Mouse (Mus musculus) cerebellum, adult 9-11 months (tissue): Measurements from ENCODE around the gene Agtpbp1.

ENCODE experiments used
- DNase-seq: peaks from one replicate; pipeline ENCODE4 v3.0.0; 2022

The Agtpbp1 gene

DNA sequence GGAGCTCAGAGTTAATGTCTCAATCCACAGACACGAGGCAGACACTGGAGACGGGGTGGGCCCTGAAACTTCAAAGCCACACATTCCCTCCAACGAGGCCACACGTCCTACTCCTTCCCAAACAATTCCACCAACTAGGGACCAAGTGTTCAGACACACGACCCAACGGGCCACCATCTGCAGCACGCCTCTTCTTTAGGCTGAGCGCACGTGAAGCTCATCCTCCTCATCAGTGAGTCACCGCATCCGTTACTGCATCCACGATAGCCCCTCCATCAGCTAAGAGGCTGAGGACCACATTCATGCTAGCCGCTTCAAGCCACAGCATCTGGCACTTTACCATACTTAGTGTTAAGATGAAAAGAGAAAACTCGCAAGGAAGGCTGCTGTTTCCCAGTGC lies 107.6 kb downstream of the Agtpbp1 start:
- DNase-seq = no peak

DNA sequence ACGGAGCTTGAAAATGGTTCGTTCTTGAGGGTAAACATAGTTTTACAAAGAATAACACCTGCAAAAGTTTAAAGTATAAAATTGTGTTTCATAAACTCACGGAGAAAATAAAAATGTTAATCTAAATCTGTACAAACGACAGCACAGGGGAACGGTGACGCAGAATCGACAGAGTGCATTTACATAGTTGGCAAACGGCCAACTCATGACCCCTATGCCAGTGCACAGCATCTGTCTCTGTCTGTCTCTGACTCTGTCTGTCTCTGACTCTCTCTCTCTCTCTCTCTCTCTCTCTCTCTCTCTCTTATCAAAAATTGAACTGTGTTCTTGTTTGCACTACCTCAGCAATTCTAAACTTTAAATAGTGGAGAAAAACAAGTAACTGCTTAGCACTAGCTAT lies 110.1 kb downstream of the Agtpbp1 start:
- no peak for DNase-seq

DNA sequence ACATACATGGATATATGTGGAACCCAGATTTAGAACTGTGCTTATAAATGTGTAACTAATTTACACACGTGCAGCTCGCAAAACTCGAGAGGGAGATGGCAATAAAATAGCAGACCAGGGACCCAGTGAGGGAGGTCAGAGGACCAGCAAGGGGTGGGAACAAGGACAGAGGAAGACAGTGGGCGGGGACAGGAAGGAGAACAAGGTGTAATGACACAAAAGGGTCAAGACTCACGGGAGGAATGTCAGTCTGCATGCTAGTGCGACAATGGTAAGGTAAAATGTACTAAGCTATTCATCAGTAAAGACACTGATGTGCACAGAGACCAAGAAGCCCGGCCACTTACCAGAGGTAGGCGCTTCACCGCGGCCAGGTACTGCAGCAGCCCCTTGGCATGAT lies 111.7 kb downstream of the Agtpbp1 start:
- DNase-seq = no peak

DNA sequence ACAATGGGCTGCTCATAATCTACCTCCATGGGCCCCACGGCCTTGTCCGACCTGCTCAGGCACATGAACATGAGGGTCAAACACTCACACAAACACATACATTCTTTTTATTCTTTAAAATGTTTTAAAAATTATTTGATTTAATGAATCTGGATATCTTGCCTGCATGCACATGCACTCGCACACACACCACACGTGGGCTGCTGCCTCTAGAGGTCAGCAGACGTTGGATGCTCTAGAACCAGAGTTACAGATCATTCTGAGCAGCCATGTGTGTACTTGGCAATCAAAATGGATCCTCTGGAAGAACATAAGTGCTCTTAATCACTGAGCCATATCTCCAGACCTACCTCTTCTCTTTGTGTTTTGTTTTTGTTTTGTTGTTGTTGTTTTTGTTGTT lies 112.8 kb downstream of the Agtpbp1 start:
- no peak for DNase-seq

DNA sequence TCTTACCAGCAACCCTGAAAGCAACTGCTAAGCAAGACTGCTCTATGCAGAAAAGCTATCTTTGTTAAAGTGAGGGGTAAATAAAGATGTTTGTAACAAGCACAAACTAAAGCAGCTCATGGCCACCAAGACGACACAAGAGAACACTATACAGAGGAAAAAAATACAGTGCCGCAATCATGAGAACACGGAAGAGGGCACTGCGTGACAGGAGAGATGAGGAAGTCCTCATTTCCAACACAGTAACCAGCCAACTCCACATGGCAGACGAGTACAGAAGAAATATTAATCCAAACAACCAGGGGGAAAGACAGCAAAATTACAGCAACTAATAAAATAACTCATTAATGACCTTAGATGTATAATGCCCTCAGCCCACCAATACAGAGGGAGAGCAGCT lies 115.3 kb downstream of the Agtpbp1 start:
- DNase-seq = no peak

DNA sequence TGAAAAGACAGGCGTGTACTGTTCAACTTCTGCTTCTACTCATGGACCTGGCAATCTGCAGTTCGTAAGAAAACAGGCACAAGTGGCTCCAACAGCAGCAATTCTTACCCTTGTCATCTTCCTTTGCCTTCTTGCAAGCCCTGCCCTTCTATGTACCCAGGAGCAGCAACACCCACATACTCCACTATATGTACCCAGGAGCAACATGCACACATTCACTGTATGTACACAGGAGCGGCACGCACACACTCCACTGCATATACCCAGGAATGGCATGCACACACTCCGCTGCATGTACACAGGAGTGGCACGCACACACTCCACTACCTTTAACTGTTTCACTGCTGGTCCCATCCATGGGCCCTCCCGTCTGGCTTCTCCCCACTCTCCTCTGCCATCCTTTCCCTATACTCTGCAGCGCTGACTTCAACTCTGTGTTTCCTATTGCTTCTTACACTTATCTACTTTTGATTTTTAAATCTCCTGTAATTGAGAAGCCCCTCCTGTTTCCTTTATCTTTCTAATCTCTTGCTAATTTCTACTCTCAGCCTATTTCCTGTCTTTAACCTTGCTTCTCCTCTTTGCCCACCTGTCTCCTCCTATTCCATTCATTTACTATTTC lies 116.7 kb downstream of the Agtpbp1 start:
- DNase-seq = no peak

DNA sequence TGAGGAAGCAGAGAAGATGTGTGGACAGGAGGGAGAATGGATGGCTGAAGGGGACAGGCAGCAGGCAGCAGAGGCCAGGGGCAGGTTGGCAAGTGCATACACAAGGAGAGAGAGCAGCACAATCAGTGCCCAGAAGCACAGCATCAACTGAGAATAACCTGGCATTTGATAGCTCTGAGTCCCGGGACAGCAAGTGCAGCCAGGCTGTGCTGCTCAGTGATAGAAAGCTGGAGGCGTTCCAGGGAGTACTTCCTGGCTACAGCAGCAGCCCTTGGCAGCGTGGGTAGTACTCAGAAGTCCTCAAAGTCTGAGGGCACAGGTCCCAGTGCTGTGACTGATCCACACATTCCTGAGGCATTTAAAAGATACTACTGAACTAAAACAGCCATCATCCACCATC lies 117.4 kb downstream of the Agtpbp1 start:
- peak; percentile 92 for DNase-seq

DNA sequence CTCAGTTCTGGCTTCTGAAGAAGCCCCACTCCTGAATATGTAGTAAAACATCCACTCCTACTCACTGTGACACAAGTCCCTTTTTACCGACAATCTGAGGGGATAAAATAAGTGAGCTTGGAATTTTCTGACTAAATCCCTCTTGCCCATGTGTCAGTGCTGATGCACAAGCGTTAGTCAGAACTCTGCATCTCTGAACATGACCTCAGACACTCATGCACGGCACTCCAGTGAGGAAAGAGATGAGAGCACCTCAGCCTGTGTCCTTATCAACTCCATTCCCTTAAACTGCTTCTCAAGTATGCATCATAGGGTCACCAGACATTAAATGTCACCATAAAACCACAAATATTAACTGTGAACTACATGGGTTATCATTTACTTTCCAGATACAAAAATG lies 124.1 kb downstream of the Agtpbp1 start:
- DNase-seq = no peak

DNA sequence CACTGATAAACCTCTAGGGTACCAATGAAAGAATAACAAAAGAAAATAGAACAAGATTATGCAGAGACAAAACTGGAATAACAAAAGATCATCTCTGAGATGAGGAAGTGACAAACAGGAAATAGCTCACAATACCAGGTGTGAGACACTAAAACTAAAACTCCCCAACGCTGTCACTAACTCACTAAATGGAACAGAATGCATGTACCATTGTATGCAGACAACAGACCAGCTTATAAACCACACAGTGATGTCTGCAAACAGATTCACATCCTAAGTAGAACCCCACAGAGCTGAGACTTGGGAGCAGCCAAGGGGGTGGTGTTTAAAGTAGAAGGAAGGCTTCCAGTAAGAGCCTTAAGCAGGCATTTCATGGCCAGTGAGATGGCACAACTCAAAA lies 128.8 kb downstream of the Agtpbp1 start:
- DNase-seq = no peak

DNA sequence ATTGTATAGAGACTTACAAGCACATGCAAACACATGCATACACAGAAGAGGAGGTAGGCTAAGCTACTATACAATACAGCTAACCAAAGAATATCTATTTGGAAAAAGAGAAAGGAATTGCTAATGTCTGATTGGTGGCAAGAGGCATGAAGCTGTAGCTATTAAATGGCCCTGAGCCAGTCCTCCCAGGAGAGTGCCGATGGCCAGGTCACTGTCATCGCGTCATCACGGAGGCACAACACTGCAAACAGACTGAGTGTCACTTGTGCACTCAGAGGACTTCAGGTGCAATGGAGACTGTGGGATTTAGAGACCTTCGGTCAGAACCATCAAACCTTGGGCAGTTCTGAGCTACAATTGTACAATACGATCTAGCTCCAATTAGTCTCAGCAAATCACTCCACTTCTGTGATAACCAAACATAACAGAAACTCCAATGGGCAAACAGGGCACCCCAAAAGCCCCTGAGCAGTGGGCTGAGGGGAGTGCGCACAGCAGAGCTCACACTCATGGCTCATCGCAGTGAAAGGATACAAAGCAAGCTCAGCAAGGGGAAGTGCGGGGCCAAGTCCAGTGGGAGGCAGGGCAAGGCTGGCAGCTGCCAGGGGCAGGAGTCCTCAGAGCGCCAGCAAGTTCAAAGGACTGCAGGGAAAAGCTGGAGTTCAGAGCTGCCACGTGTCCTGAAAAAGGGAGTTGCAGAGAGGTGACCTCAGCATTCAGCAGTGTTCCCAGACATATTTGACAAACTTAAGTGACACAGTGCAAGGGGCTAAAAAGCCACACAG lies 130.8 kb downstream of the Agtpbp1 start:
- peak; percentile 66 for DNase-seq

DNA sequence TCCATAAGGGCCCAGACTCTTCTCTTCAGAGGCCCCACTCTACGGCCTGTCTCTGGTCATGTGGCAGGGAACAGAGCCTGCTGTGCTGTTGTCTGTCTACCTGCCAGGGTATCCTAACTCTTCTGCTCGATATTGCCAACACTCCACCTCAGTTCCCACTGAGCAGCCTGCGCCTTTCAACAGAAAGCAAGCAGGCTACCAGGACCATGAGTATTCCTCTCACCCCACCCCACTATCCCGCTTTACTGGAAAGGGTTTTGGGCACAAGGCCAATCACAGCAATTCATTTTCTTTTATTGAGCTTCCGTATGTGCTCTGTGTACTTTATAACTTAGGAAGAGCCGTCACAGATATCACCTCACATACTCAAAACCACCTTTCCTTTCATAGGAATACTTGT lies 131.4 kb downstream of the Agtpbp1 start:
- DNase-seq = peak; percentile 70

DNA sequence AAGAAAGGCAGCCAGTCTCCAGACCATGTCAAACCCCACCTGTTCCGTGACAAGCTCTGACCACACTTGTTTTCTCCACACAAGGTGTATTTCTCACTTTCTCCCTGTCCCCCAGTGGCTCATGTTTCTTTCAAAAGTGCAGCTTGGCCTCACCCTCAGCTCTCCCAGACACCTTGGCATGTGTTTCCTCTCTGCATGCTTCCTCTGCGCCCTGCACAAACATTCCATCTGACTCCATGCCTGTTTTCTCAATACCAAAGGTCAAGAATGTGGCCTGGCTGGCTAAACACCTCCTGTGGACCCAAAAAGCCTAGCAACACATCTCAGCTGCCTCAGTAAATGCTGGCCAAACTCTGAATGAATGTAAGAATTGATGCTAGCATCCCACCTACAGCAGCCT lies 132.0 kb downstream of the Agtpbp1 start:
- peak; percentile 61 for DNase-seq

DNA sequence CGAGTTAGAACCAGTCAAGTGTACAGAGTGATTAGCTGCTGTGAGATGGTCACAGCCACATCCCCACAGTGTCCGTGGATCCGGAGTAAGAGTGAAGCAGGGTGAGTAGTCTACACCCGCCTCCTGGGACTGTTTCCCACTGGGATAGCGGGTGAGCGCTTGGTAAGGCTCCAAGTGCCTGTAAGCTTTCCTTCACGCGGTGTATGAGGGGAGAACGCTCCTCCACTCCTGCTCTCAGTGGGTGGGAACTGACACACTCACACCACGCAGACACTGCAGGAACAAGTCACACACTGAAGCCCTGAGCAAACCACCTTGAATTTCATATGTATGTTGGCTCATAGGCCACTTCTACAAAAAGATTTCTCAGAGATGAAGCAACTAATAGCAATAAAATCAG lies 134.2 kb downstream of the Agtpbp1 start:
- no peak for DNase-seq

DNA sequence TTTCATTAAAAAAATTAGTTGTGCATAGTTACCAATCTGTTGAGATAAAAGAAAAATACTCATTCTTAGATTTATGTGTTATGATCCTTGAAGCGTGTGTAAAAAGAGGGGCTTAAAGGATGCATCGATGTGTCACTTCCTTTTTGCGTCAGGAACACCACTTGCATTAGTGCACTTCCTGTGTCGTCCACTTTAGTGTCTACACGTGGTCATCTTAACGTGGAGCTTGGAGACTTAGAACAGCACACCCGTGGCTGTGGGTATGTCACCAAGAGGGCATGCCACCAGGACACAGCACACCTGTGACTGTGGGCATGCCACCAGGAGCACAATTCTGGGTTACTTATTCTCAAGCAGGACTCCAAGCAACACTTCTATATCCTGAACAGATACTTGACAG lies 137.9 kb downstream of the Agtpbp1 start:
- no peak for DNase-seq

DNA sequence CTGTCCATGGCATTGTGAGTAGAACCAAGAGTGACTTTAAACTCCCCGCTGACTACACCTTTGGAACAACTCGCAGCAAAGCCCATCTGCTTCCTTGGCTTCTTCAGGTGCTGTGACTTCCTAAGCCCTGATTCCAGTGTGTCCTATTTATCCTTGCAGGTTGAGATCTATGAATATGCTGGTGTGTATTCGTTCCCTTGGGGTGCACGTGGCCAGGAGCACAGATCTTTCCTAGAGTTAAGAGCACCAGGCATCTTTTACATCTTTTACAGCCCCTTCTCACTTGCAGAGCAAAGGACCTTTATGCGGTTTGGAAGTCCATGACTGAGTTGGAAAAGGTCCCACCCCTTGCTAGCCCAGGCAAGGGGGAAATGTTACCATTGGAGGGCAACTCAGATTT lies 139.8 kb downstream of the Agtpbp1 start:
- DNase-seq = peak; percentile 73

DNA sequence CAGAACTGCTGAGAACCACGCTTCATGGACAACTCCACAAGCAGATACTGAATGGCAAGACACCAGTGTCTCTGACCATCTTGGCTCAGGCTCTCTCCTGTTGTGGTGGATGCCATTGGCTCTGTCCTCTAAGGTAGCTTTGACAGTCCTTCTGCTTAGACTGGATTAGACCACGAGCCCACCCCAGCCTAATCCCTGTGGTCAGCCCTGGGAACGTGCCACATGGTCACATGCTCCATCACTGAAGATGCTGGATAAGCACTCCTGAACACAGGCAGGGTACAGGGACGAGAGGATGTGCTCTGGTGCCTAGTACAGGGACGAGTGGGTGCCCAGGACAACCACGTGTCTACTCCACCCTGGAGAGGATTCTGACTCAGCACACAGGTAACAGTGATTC lies 140.7 kb downstream of the Agtpbp1 start:
- no peak for DNase-seq

DNA sequence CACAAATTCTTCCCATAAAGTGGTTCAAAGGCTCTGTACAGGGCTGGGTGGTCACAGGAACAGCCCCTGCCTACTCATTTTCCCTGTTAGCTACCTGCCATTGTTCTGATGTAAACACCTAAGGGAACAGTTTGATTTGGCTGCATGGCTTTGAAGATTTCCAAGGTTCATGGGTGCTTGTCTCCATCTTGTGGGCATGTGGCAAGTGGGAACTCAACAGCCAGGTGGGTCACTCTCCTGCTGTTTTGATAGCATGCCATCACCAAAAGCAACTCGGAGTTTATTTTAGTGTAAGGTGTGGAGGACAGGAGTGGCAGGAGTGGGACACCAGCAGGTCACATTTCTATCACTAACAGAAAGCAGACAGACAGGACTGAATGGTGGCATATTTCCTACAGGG lies 145.3 kb downstream of the Agtpbp1 start:
- DNase-seq = no peak

DNA sequence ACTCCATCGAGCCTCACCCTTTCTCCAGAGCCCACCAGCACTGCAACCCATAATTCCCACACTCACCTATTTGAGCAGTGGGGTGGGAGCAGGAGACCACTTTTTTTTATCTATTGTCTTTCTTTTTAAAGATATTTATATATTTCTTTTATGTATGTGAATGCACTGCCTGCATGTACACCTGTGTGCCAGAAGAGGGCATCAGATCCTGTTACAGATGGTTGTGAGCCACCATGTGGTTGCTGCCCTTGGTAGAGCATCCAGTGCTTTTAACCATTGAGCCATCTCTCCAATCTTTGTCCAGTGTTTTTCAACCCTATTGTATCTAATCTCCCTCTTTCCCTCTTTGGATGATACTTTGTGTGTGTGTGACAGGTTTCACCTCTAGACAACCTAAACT lies 150.5 kb downstream of the Agtpbp1 start:
- no peak for DNase-seq

DNA sequence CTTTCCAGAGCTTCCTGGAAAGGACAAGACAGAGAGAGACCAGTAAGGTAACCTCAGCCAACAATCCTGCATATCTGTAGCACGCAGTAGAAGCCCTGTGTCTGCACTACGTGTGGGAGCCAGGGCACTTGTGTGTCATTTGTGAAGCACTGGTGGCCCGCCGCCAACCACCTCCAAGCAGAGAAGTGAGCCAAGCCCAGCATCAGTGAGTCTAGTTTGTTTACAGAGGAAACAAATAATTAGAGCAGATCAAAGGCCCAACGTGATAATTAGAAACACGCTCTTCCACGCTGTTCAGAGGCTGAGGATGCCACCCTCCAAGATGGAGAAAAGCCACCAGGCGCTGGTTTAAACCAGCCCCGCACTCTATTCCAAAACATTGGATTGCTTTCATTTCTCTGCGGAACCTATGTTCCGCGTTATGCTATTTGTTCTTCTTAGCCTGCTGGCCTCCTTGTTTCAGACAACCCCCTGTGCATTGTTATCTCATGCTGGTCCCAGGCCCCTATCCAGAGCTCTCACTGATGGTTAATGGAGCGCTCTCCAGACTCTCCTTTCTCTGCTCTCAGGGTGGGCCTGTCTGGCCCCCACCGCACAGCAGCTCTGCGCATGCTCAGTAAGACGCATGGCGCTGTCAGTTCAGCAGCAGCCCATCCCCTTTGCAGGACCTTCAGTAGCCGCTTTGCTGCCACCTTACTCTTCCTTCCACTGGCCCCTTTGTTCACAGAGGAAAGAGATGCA lies 153.7 kb downstream of the Agtpbp1 start:
- peak; percentile 84 for DNase-seq

DNA sequence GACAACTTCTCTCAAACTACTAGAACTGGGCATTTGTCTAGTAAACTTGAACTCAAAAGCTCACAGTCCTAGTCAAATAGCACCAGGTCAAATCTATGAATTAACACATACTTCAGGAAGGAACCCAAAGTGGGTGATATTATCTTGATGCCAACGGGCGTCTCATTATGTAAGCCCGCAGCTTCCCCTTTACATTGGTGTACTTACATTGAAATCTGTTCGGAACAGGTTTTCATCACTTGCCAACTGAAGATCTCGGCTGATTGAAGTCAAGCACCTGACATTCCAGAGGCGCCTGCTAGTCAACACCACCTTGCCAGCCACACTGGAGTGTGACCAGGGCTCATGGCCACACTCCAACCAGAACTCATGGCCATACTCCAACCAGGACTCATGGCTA lies 155.7 kb downstream of the Agtpbp1 start:
- DNase-seq = no peak

DNA sequence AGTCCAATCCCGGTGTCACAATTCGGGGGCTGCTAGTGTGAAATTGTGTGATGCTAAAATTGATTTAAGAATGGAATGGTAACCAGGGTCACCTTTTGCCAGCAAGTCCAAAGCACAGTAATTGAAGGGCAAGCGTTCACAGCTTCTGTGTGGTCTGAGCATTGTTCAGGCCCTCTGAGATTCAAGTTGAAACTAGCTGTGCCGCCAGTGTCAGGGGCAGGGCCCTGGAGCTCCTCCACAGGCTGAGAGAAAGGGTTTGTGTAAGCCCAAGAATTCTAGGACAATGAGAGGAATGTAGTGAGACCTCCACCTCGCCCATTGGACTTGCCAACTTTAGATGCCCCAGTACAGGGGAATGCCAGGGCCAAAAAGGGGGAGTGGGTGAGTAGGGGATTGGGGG lies 161.2 kb downstream of the Agtpbp1 start:
- no peak for DNase-seq

DNA sequence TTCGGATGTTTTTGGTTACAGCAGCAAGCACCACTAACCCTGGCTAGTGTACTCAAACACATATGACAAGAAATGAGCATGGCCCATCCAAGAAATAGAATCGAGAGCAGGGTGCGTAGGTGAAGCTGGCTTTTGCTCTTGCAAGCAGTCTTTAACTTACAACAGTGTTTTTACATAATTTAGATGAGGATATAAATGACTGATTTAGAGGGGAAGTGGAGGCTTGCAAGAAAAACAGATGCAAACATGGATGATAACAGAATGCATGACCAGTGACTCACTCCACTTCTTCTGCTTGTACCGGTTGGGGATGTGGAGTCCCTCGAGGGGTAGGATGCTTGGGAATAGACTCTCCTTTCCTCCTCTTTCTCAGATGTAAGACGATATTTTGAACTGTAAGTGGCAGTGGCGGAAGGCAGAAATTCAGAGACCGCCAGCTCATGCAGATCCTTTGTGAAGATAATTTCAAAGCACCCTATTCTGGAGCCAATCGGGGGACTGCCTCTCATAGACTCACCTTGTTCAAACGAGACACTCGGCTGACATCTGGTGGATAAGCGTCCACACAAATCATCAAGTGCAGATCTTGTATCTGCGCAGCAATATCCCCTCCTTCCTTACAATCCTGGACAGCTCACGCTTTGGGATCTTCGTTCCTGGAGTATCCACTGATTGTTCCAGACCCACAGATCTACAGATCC lies 168.3 kb downstream of the Agtpbp1 start:
- DNase-seq = no peak

DNA sequence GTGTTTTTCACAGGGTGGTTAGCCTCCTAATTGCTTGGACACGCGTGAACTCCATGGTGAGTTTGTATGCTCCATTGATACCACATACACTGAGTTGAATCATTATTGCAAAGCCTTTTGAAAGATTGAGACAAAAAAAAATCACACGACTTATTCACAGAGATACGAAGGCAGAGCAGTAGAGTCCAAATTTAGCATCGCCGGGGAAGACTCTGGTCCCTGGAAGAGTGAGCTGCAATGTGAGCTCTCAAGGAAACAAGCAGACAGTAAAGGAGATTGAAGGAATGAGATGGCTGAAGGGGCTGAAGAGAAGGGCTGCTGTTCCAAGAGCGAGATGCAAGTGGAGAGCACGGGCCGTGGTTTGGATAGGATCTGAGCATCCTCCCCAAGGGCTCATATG lies 171.1 kb downstream of the Agtpbp1 start:
- DNase-seq = no peak

DNA sequence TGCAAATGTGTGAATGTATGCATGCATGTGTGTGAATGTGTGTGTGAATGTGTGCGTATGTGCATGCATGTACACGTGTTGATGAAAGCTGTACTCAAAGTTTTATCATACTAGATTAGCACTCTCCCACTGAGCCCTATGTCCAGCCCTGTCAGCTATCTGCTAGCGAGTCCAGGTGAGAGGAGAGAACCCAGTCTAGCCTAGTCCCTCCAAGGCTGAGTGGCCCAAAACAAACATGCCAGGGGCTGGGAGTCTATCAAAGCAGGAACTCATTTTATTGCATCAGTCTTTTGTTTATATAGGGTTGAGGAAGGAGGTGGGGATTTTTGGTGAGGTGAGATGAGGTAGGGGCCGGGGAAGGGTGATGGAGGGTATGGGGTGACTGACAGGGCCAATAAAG lies 172.4 kb downstream of the Agtpbp1 start:
- DNase-seq = no peak
